Mouse (Mus musculus) forebrain, embryonic 14.5 days (tissue): ENCODE measurements around the gene Il3. TPM values are rescaled to one million over a fixed set of nuclear protein-coding genes. Genes with fewer than 3 reads are reported as not detected.

Experiments used
- polyA plus RNA-seq: library from polyadenylated mRNA; unstranded; fragments of >200 nt; fragmentation: Nextera tagmentation; extraction: Ambion mirVana; gene quantifications from 2 replicates; pipeline ENCODE4 v1.2.1, GENCODE M21; 2014

The Il3 gene
- polyA plus RNA-seq, 1 experiment from 2014 or later = not detected

Other genes with a start within 250 kb of the Il3 start
- 1.1 TPM in 2 replicates for gene Slc22a4, start 239.2 kb downstream of the Il3 start, polyA plus RNA-seq
- 39.3 and 44.8 TPM in 2 replicates for gene Pdlim4, start 198.3 kb downstream of the Il3 start, polyA plus RNA-seq
- 4.9 and 7.2 TPM in 2 replicates for gene P4ha2, start 167.2 kb downstream of the Il3 start, polyA plus RNA-seq
- gene Csf2, start 17.6 kb downstream of the Il3 start, polyA plus RNA-seq = not detected in 2 replicates
- 22.1 and 32.4 TPM in 2 replicates for gene Acsl6, start 36.5 kb upstream of the Il3 start, polyA plus RNA-seq
- gene Meikin, start 103.4 kb upstream of the Il3 start, polyA plus RNA-seq = not detected in 2 replicates
- 13.0 and 15.1 TPM in 2 replicates for gene Fnip1, start 170.9 kb upstream of the Il3 start, polyA plus RNA-seq